Mouse (Mus musculus) spleen, adult 2 months (tissue): ENCODE results near the gene Gm15294.

Experiments
- CTCF ChIP-seq: fragments of 200-500 bp; IDR thresholded peaks from 2 replicates; pipeline ENCODE4 v1.5.1; 2011; ENCODE audit warnings: mild to moderate bottlenecking, inconsistent platforms; ENCODE audit not compliant: insufficient read depth, insufficient read length, insufficient replicate concordance; ENCODE audit errors: extremely low read depth
- POLR2A ChIP-seq: fragments of 200-500 bp; IDR thresholded peaks from 2 replicates; pipeline ENCODE4 v1.6.1; 2011; ENCODE audit warnings: low read depth, low read length, inconsistent platforms

DNA sequence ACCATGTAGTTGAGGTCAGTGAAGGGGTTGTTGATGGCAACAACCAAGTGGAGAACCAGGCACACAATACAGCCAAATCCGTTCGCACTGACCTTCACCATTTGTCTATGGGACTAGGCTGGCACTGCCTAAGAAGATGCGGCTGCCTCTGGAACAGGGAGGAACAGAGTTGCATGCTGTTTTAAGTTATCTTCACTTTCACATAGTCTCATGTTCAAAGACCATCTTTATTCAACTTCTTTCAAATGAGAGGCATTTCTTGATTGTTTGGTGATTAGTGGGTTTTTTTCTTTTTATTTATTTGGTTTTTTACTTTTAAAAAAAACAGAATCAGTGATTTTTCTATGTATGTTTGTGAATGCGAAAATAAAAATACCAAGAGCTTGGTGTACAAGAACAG is at the start of gene Gm15294:
- TF ChIP-seq POLR2A: no peak
- TF ChIP-seq CTCF: no peak
